ENCODE assay signal across 8 mouse cellular contexts in the genomic region with DNA sequence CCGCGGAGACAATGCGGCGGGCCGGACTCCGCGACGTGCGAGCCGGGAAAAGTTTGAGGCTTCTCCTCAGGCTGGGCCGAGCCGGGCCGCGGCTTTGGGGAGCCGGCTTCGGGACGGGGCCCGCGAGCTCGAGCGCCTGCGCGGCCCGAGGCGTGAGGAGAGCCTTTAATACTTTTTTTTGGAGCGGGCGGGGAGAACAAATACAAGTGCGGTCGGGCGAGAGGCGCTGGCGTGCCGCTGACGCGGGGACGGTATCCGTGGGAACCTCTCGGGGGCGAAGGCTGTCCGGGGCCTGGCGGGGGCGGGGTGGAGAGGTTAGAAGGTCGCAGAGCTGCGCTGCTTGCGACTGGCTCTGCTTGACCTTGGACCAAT.
A peak's percentile ranks its signal among the peaks of the same experiment; 100 is the strongest.
DNase-seq lines count a peak whose midpoint lies in the region; ATAC-seq lines count a peak whose summit lies in the region.

No protein-coding gene starts in this region.

- H3K9me3 ChIP-seq in forebrain, embryonic 10.5 days: no peaks in the 10 kb centered on the region
- no peaks in the 10 kb centered on the region for H3K9me3 ChIP-seq in heart, embryonic 15.5 days (replicated peaks)
- H3K9me3 ChIP-seq in liver, embryonic 15.5 days (replicated peaks): no peaks in the 10 kb centered on the region
- H3K9me3 ChIP-seq in neural tube, embryonic 14.5 days (ENCODE audit: control insufficient read depth, low read length): no peaks in the 10 kb centered on the region

- peak; percentile 3 to 17 for DNase-seq in CD8-positive naive resting alpha-beta T cell, adult 2 months (ENCODE audit: low read depth in 2 of 2, low spot score in 2 of 2)
- peak; percentile 36 for DNase-seq in c-Kit-positive CD71-negative TER-119-negative erythroid progenitor cells, embryonic 14.5 days (ENCODE audit: low read depth)
- peak; percentile 80 for DNase-seq in forebrain, embryonic 10.5 days (ENCODE audit: extremely low spot score, low spot score)
- DNase-seq in kidney, postnatal 25 days: peak; percentile 89 to 96
- peak; percentile 88 for DNase-seq in testis, postnatal 10 days (ENCODE audit: low spot score)

- peak; percentile 54 for ATAC-seq in heart, embryonic 15.5 days (replicated peaks; ENCODE audit: insufficient number of reproducible peaks, insufficient read depth, low FRiP score, low read depth)
- peak; percentile 53 for ATAC-seq in liver, embryonic 15.5 days (ENCODE audit: insufficient read depth)
- ATAC-seq in neural tube, embryonic 14.5 days (ENCODE audit: low read depth): no peak

- peaks cover 28% of the 10 kb centered on the region for H3K4me1 ChIP-seq in forebrain, embryonic 10.5 days
- peaks cover 23% of the 10 kb centered on the region for H3K4me1 ChIP-seq in heart, embryonic 15.5 days (replicated peaks)
- peaks cover 26% of the 10 kb centered on the region for H3K4me1 ChIP-seq in liver, embryonic 15.5 days (replicated peaks)
- 0 out of 2 replicates have a peak, but pooled peaks cover 8% of the 10 kb centered on the region for H3K4me1 ChIP-seq in neural tube, embryonic 14.5 days (ENCODE audit: control insufficient read depth, insufficient read depth, low read length)

- under 1% methylated on average over 45 of the region's 45 CpGs for WGBS in forebrain, embryonic 10.5 days
- under 1% methylated on average over 45 of the region's 45 CpGs for whole genome bisulfite sequencing in heart, embryonic 15.5 days
- under 1% methylated on average over 45 of the region's 45 CpGs for WGBS in liver, embryonic 15.5 days (ENCODE audit: insufficient replicate concordance)
- under 1% methylated on average over 44 of the region's 45 CpGs for WGBS in neural tube, embryonic 14.5 days

- peaks cover 10% of the 10 kb centered on the region for H3K36me3 ChIP-seq in forebrain, embryonic 10.5 days (replicated peaks)
- no peaks in the 10 kb centered on the region for H3K36me3 ChIP-seq in heart, embryonic 15.5 days
- H3K36me3 ChIP-seq in liver, embryonic 15.5 days (replicated peaks): peaks cover 7% of the 10 kb centered on the region; the same call in 1 of the 2 replicates
- no peaks in the 10 kb centered on the region for H3K36me3 ChIP-seq in neural tube, embryonic 14.5 days (ENCODE audit: control insufficient read depth, insufficient read depth, low read length)

- H3K27ac ChIP-seq in forebrain, embryonic 10.5 days: peak overlapping the region; percentile 95
- H3K27ac ChIP-seq in heart, embryonic 15.5 days: peak overlapping the region; percentile 96
- H3K27ac ChIP-seq in liver, embryonic 15.5 days (replicated peaks): peak overlapping the region; percentile 89
- H3K27ac ChIP-seq in neural tube, embryonic 14.5 days (ENCODE audit: low read depth, low read length): peak overlapping the region; percentile 93

- peak overlapping the region; percentile 83 for H3K9ac ChIP-seq in heart, embryonic 15.5 days
- H3K9ac ChIP-seq in liver, embryonic 15.5 days: peak overlapping the region; percentile 87
- H3K9ac ChIP-seq in neural tube, embryonic 14.5 days (replicated peaks; ENCODE audit: low read depth, low read length): peak overlapping the region; percentile 65

- peak overlapping the region; percentile 66 for H3K4me2 ChIP-seq in heart, embryonic 15.5 days
- peak overlapping the region; percentile 84 for H3K4me2 ChIP-seq in liver, embryonic 15.5 days
- H3K4me2 ChIP-seq in neural tube, embryonic 14.5 days (ENCODE audit: low read depth, low read length): peak overlapping the region; percentile 67

- peaks cover 5% of the 10 kb centered on the region; the same call in 1 of the 2 replicates for H3K27me3 ChIP-seq in forebrain, embryonic 10.5 days (ENCODE audit: poor library complexity, severe bottlenecking)
- no peaks in the 10 kb centered on the region for H3K27me3 ChIP-seq in heart, embryonic 15.5 days
- no peaks in the 10 kb centered on the region for H3K27me3 ChIP-seq in liver, embryonic 15.5 days
- no peaks in the 10 kb centered on the region for H3K27me3 ChIP-seq in neural tube, embryonic 14.5 days (ENCODE audit: control insufficient read depth, insufficient read depth, low read length)

- H3K4me3 ChIP-seq in forebrain, embryonic 10.5 days: peak overlapping the region; percentile 83
- peak overlapping the region; percentile 80 for H3K4me3 ChIP-seq in heart, embryonic 15.5 days
- peak overlapping the region; percentile 86 for H3K4me3 ChIP-seq in liver, embryonic 15.5 days (replicated peaks)
- peak overlapping the region; percentile 63 for H3K4me3 ChIP-seq in neural tube, embryonic 14.5 days (ENCODE audit: low read depth, low read length)

Comparison
In these comparisons a context has a peak if more than half of its experiments do, and no peak if none do; other contexts are left out.
1. DNase-seq: peak in every context shown above with its lines; median percentile 92 in kidney, postnatal 25 days; 88 in testis, postnatal 10 days; 80 in forebrain, embryonic 10.5 days; 36 in c-Kit-positive CD71-negative TER-119-negative erythroid progenitor cells, embryonic 14.5 days; 10 in CD8-positive naive resting alpha-beta T cell, adult 2 months.